Mouse (Mus musculus) CH12.LX (cell line): ENCODE measurements at regions not wholly inside any gene's neighbourhood (a gene's known extent, or its start where the extent isn't known, plus 50 kb on each side); places are given as distances from the start of the nearest gene placed in this dataset.

ENCODE experiments used
- CTCF ChIP-seq, 2 experiments: IDR thresholded peaks in 1 of 2; conservative IDR thresholded peaks in 1 of 2; 2 replicates each; pipeline ENCODE4 v1.5.1; 2011 to 2012; ENCODE audit warnings: low read depth in 2 of 2, low read length in 2 of 2, improper control_type of control experiment in 1 of 2, inconsistent platforms in 1 of 2, mild to moderate bottlenecking in 1 of 2, moderate library complexity in 1 of 2
- E2F4 ChIP-seq: IDR thresholded peaks from 2 replicates; pipeline ENCODE4 v1.6.1; 2011; ENCODE audit warnings: low read depth, low read length, improper control_type of control experiment; ENCODE audit not compliant: insufficient replicate concordance
- EP300 ChIP-seq: IDR thresholded peaks from 2 replicates; pipeline ENCODE4 v1.6.1; 2011; ENCODE audit warnings: low read length, improper control_type of control experiment
- JUND ChIP-seq: conservative IDR thresholded peaks from 2 replicates; pipeline ENCODE4 v1.6.1; 2011; ENCODE audit warnings: low read depth, low read length, improper control_type of control experiment
- MAZ ChIP-seq: IDR thresholded peaks from 2 replicates; pipeline ENCODE4 v1.6.1; 2012; ENCODE audit warnings: low read depth, mild to moderate bottlenecking, inconsistent platforms, low read length, improper control_type of control experiment, moderate library complexity
- MYC ChIP-seq: IDR thresholded peaks from 2 replicates; pipeline ENCODE4 v1.6.1; 2011; ENCODE audit warnings: low read depth, mild to moderate bottlenecking, improper control_type of control experiment, low read length
- NELFE ChIP-seq: IDR thresholded peaks from 2 replicates; pipeline ENCODE4 v1.6.1; 2011; ENCODE audit warnings: low read depth, low read length, improper control_type of control experiment
- POLR2A ChIP-seq: IDR thresholded peaks from 2 replicates; pipeline ENCODE4 v1.6.1; 2011; ENCODE audit warnings: low read depth, mild to moderate bottlenecking, improper control_type of control experiment, low read length
- USF1 ChIP-seq: IDR thresholded peaks from 2 replicates; pipeline ENCODE4 v1.6.1; 2014; ENCODE audit warnings: low read depth, mild to moderate bottlenecking, inconsistent platforms, low read length, improper control_type of control experiment
- ZMIZ1 ChIP-seq: IDR thresholded peaks from 2 replicates; pipeline ENCODE4 v1.6.1; 2012; ENCODE audit warnings: low read depth, mild to moderate bottlenecking, inconsistent platforms, low read length, improper control_type of control experiment

DNA sequence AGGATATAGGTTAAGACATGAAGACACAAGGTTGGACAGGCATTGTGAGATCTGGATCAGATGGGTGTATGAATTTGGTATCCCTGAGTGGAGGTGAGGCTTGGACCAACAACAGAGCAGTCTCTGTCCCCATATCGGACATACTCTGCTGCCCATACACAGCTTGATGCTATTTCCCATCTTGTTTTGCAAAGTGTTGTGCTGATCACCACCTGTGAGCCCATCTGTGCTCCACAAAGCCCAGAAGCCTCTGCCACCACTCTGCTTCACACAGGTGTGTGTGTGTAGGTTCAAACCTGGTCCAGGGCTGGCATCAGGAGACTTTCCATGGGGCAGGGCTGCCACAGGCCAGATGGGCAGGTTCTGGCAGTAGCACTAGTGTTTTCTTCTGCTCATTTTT is 252.9 kb upstream of the Dpp6 start:
- TF ChIP-seq EP300 (no peak), NELFE (no peak), CTCF (conservative IDR thresholded peaks at IDR 0.05 in 1 of 2, IDR thresholded peaks at IDR 0.05 in 1 of 2; ENCODE audit: low read depth in 2 of 2, low read length in 2 of 2) (no peak), POLR2A (no peak), MAZ (no peak), USF1 (no peak), E2F4 (no peak), ZMIZ1 (no peak), JUND (no peak), MYC (no peak)
